Mouse (Mus musculus) limb, embryonic 14.5 days (tissue): Measurements from ENCODE around the gene Plekha5. TPM values are rescaled to one million over a fixed set of nuclear protein-coding genes. Genes with fewer than 3 reads are reported as not detected.
A peak's percentile ranks its signal among the peaks of the same experiment; 100 is the strongest.

ENCODE experiments used
- ATAC-seq: fragments of 200-750 bp; cut with Nextera tagmentation; 2 replicates; pipeline ENCODE4 v1.8.0; 2017; ENCODE audit warnings: low read depth, moderate number of reproducible peaks, moderate TSS enrichment; ENCODE audit not compliant: low FRiP score
- DNase-seq: peaks from one replicate; pipeline ENCODE4 v3.0.0-alpha.2; 2015; ENCODE audit warnings: low spot score
- H3K27ac ChIP-seq: fragments of 300-500 bp; sonication (generic); replicated peaks from 2 replicates; pipeline ENCODE4 v1.5.1; 2014; ENCODE audit warnings: low read depth, mild to moderate bottlenecking, low read length, moderate library complexity, mixed read lengths
- H3K27me3 ChIP-seq: fragments of 300-500 bp; sonication (generic); 2 replicates; pipeline ENCODE4 v1.6.1; 2014; ENCODE audit warnings: low read length, mixed read lengths; ENCODE audit not compliant: control insufficient read depth, insufficient read depth
- H3K36me3 ChIP-seq: fragments of 300-500 bp; sonication (generic); 2 replicates; pipeline ENCODE4 v1.6.1; 2014; ENCODE audit warnings: mild to moderate bottlenecking, low read length, moderate library complexity, mixed read lengths; ENCODE audit not compliant: control insufficient read depth, insufficient read depth
- H3K4me1 ChIP-seq: fragments of 300-500 bp; sonication (generic); 2 replicates; pipeline ENCODE4 v1.6.1; 2014; ENCODE audit warnings: antibody characterized with exemption, low read length, mixed read lengths; ENCODE audit not compliant: control insufficient read depth, insufficient read depth
- H3K4me2 ChIP-seq: fragments of 300-500 bp; sonication (generic); replicated peaks from 2 replicates; pipeline ENCODE4 v1.6.1; 2014; ENCODE audit warnings: low read depth, mild to moderate bottlenecking, low read length, moderate library complexity; ENCODE audit not compliant: severe bottlenecking
- H3K4me3 ChIP-seq: fragments of 300-500 bp; sonication (generic); replicated peaks from 2 replicates; pipeline ENCODE4 v1.5.1; 2014; ENCODE audit warnings: low read length
- H3K9ac ChIP-seq: fragments of 300-500 bp; sonication (generic); 2 replicates; pipeline ENCODE4 v1.6.1; 2014; ENCODE audit warnings: mild to moderate bottlenecking, low read depth, low read length, moderate library complexity; ENCODE audit not compliant: severe bottlenecking
- H3K9me3 ChIP-seq: fragments of 300-500 bp; sonication (generic); 2 replicates; pipeline ENCODE4 v1.6.1; 2016; ENCODE audit warnings: low read length; ENCODE audit not compliant: control insufficient read depth
- POLR2A ChIP-seq: fragments of 200-500 bp; IDR thresholded peaks from 2 replicates; pipeline ENCODE4 v1.8.0; 2012; ENCODE audit warnings: inconsistent platforms, mild to moderate bottlenecking, moderate library complexity, borderline replicate concordance; ENCODE audit not compliant: insufficient read depth, insufficient read length; ENCODE audit errors: extremely low read depth
- WGBS: fragments of 180-500 bp; shearing (Covaris S2); extraction: QIAGEN DNeasy Blood & Tissue Kit; methylation state at CpG from one replicate; pipeline ENCODE4 v1.1.7; 2014; 5-methylcytosine and 5-hydroxymethylcytosine counted together
- polyA plus RNA-seq, 2 experiments: library from polyadenylated mRNA; depleted of rRNA in 1 of 2; stranded (reverse) in 1 of 2; unstranded in 1 of 2; fragments of >200 nt; fragmentation: Nextera tagmentation in 1 of 2; extraction: Ambion mirVana in 1 of 2; gene quantifications; 2 replicates each; pipeline versions ENCODE4 v1.2.1 to v1.2.3; 2012 to 2014

Plekha5 gene
- polyA plus RNA-seq, 2 experiments, result 50.8 to 87.2 TPM

GRCm38 (mm10) chr6:140501841-140502240 lies 78.0 kb downstream of the Plekha5 start:
- Histone ChIP-seq H3K36me3 (peaks cover 5% of the 10 kb centered on the region; the same call in 1 of the 2 replicates), H3K4me2 (no peak overlapping the region), H3K4me3 (no peak overlapping the region), H3K9ac (no peak overlapping the region), H3K4me1 (peaks cover 4% of the 10 kb centered on the region; the same call in 1 of the 2 replicates), H3K27ac (no peak overlapping the region), H3K9me3 (no peaks in the 10 kb centered on the region), H3K27me3 (no peaks in the 10 kb centered on the region)
- ATAC-seq (no peak), DNase-seq (no peak)
- 79% methylated on average over 7 of the region's 7 CpGs for WGBS
- TF ChIP-seq POLR2A, result no peak

- Histone ChIP-seq H3K27me3 (no peaks in the 10 kb centered on the region), H3K27ac (no peak overlapping the region), H3K4me2 (no peak overlapping the region), H3K9me3 (no peaks in the 10 kb centered on the region), H3K9ac (no peak overlapping the region), H3K36me3 (peaks cover 5% of the 10 kb centered on the region; the same call in 1 of the 2 replicates), H3K4me3 (no peak overlapping the region), H3K4me1 (peaks cover 22% of the 10 kb centered on the region)
- ATAC-seq (no peak), DNase-seq (no peak)
- WGBS, result 74% methylated on average over 8 of the region's 10 CpGs
- TF ChIP-seq POLR2A, result no peak
Measured at GRCm38 (mm10) chr6:140504796-140505195, 80.9 kb downstream of the Plekha5 start.

- DNase-seq (no peak), ATAC-seq (no peak)
- Histone ChIP-seq H3K4me2 (no peak overlapping the region), H3K9ac (no peak overlapping the region), H3K27ac (no peak overlapping the region), H3K27me3 (no peaks in the 10 kb centered on the region), H3K4me1 (peaks cover 25% of the 10 kb centered on the region), H3K4me3 (no peak overlapping the region), H3K9me3 (no peaks in the 10 kb centered on the region), H3K36me3 (no peaks in the 10 kb centered on the region)
- TF ChIP-seq POLR2A, result no peak
- 44% methylated on average over 3 of the region's 3 CpGs for WGBS
Measured at GRCm38 (mm10) chr6:140507605-140508004, 83.8 kb downstream of the Plekha5 start.

DNA sequence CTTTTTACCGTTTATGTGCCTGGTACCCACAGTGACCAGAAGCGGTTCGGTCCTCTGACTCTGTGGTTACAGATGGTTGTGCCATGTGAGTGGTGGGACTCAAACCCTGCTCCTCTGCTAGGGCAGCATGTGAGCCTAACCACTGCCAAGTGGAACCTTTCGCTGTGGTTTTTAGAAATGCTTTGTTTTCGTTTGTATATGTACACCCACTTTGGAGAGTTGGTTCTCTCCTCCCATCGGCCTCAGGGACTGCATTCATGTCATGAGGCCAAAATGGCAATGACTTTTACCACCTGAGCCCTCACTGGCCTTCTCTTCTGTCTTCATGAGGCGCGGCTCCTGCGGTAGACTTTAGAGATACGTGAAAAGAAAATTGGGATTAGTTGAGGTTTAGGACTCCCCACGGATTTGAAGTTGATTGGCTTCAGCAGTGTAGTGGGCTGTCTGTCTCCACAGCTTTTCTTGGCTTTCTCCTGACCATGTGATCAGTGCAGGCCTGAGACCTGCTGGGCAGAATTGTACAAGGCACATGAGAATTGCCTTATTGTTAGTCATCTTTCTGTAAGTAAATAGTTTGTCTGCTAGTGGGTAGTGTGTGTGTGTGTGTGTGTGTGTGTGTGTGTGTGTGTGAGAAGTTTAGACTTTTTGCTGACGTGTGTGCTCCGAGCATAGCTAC lies 84.8 kb downstream of the Plekha5 start:
- Histone ChIP-seq H3K36me3 (no peaks in the 10 kb centered on the region), H3K27ac (no peak overlapping the region), H3K9ac (no peak overlapping the region), H3K4me3 (no peak overlapping the region), H3K9me3 (no peaks in the 10 kb centered on the region), H3K4me2 (no peak overlapping the region), H3K4me1 (peaks cover 25% of the 10 kb centered on the region), H3K27me3 (no peaks in the 10 kb centered on the region)
- 57% methylated on average over 13 of the region's 13 CpGs for WGBS
- no peak for TF ChIP-seq POLR2A
- DNase-seq (no peak), ATAC-seq (peak; percentile 28; the same call in 1 of the 2 replicates)

DNA sequence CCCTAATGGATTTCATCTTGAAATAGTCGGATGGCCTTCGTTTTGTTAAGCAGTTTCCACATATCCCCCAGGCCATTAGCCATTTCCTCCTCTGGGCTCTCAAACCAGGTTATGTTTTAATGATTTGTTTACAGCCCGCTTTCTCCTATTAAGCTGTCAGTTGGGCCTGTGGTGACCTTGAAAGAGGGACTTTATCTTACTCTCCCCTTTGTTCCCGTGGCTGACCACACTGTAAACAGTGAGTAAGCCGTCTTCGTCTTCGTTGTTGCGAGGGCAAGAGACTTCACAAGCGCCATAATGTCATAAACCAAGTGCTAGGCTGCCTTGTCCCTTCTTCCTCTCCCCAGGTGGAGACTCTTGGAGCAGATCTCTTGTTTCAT lies 85.3 kb downstream of the Plekha5 start:
- Histone ChIP-seq H3K36me3 (no peaks in the 10 kb centered on the region), H3K4me2 (no peak overlapping the region), H3K9me3 (no peaks in the 10 kb centered on the region), H3K27ac (no peak overlapping the region), H3K4me1 (peaks cover 26% of the 10 kb centered on the region), H3K4me3 (no peak overlapping the region), H3K9ac (no peak overlapping the region), H3K27me3 (no peaks in the 10 kb centered on the region)
- DNase-seq, result no peak
- 33% methylated on average over 9 of the region's 9 CpGs for WGBS
- 0 out of 2 replicates have a peak, but pooled peaks have one; percentile 23 for ATAC-seq
- no peak for TF ChIP-seq POLR2A
